Mouse (Mus musculus) hindbrain, postnatal 0 days (tissue): ENCODE data around the gene Snx22. TPM values are rescaled to one million over a fixed set of nuclear protein-coding genes. Genes with fewer than 3 reads are reported as not detected.
A peak's percentile ranks its signal among the peaks of the same experiment; 100 is the strongest.

Source experiments
- ATAC-seq: fragments of 200-750 bp; cut with Nextera tagmentation; 2 replicates; pipeline ENCODE4 v1.8.0; 2017; ENCODE audit warnings: mild to moderate bottlenecking, moderate TSS enrichment, moderate library complexity
- DNase-seq: peaks from one replicate; pipeline ENCODE4 v3.0.0-alpha.2; 2015; ENCODE audit warnings: low spot score
- H3K27ac ChIP-seq: fragments of 300-500 bp; sonication (generic); 2 replicates; pipeline ENCODE4 v1.5.1; 2014; ENCODE audit warnings: mild to moderate bottlenecking
- H3K27me3 ChIP-seq: fragments of 300-500 bp; sonication (generic); 2 replicates; pipeline ENCODE4 v1.6.1; 2014; ENCODE audit warnings: low read length, mixed read lengths; ENCODE audit not compliant: insufficient read depth
- H3K36me3 ChIP-seq: fragments of 300-500 bp; sonication (generic); 2 replicates; pipeline ENCODE4 v1.6.1; 2014; ENCODE audit warnings: low read length, mixed read lengths; ENCODE audit not compliant: insufficient read depth
- H3K4me1 ChIP-seq: fragments of 300-500 bp; sonication (generic); 2 replicates; pipeline ENCODE4 v1.6.1; 2014; ENCODE audit warnings: antibody characterized with exemption, low read length, mixed read lengths; ENCODE audit not compliant: insufficient read depth
- H3K4me2 ChIP-seq: fragments of 300-500 bp; sonication (generic); 2 replicates; pipeline ENCODE4 v1.6.1; 2014; ENCODE audit warnings: low read depth, mild to moderate bottlenecking, low read length, moderate library complexity, mixed read lengths
- H3K4me3 ChIP-seq: fragments of 300-500 bp; sonication (generic); 2 replicates; pipeline ENCODE4 v1.5.1; 2014; ENCODE audit warnings: low read length
- H3K9ac ChIP-seq: fragments of 300-500 bp; sonication (generic); replicated peaks from 2 replicates; pipeline ENCODE4 v1.6.1; 2014; ENCODE audit warnings: mild to moderate bottlenecking, low read length, moderate library complexity, mixed read lengths
- H3K9me3 ChIP-seq: fragments of 300-500 bp; sonication (generic); 2 replicates; pipeline ENCODE4 v1.6.1; 2016; ENCODE audit warnings: low read length, mixed read lengths
- CTCF ChIP-seq: IDR thresholded peaks from 2 replicates; pipeline ENCODE4 v1.5.1; 2016; ENCODE audit warnings: antibody characterized with exemption, control low read depth, low read depth
- WGBS: fragments of 180-500 bp; shearing (Covaris S2); extraction: QIAGEN DNeasy Blood & Tissue Kit; methylation state at CpG from one replicate; pipeline ENCODE4 v1.1.7; 2014; 5-methylcytosine and 5-hydroxymethylcytosine counted together
- polyA plus RNA-seq: library from polyadenylated mRNA; unstranded; fragments of >200 nt; fragmentation: Nextera tagmentation; extraction: Ambion mirVana; gene quantifications from 2 replicates; pipeline ENCODE4 v1.2.1, GENCODE M21; 2015
- total RNA-seq: library from RNA; depleted of rRNA; stranded (reverse); fragments of >200 nt; gene quantifications from 2 replicates; pipeline ENCODE4 v1.2.3, GENCODE M21; 2014

The Snx22 gene
- total and polyA plus RNA-seq, 2 experiments from 2014 or later, result 7.1 to 13.2 TPM

DNA sequence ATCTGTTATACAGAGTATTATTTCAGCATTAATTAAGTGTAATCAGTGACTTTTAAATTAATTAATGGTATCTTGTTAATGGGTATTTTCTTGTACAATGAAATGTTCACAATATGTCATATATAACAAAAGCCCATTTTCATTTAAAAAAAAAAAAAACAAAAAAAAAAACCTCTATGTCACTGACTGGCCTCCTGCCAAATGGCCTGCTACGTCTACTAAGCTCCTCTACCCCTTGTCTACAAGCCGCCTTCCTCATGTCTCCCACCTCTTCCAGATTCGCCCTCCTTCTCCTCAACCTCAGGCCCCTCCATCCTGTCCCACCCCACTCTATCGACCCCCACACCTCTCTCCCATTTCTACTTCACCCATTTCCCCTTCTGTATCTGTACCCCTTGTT lies 18.0 kb downstream of the Snx22 start:
- Histone ChIP-seq H3K27ac (no peak overlapping the region), H3K4me2 (no peak overlapping the region), H3K4me3 (no peak overlapping the region), H3K4me1 (no peaks in the 10 kb centered on the region), H3K9me3 (no peaks in the 10 kb centered on the region; the same call in 1 of the 2 replicates), H3K9ac (no peak overlapping the region), H3K27me3 (no peaks in the 10 kb centered on the region), H3K36me3 (no peaks in the 10 kb centered on the region)
- ATAC-seq, result no peak
- 66% methylated on average over 4 of the region's 4 CpGs for WGBS
- DNase-seq, result no peak
- no peak for TF ChIP-seq CTCF

DNA sequence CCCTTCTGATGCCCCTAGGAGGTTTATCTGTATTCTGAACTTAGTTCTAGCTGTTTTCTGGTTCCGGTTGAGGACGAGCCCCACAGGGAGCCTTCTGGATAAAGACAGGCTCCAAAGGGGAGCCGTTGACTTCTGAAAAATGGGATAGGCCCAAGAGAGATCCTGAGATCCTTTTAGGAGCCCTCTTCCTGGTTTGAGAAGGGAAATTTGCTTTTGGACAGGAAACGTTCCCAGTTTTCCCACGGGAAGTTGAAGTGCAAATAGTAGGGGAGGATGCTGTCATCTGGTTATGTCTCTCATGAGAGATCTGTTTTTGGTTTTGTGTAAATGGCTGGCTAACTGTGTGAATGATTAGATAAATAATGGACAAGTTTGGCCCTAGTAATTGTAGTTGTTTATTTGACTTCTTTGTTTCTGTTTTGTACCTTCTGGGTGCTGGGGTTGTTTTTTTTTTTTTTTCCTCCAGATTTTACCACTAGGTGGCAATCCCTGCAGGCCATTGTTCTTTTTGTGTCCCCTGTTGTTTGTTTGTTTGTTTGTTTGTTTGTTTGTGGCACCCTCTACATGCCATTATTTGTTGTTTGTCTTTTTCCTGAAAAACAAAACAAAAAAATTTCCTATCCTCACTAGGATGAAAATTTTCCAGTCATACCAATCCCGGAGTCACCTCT lies 19.5 kb downstream of the Snx22 start:
- no peaks in the 10 kb centered on the region for H3K27me3 ChIP-seq
- H3K9me3 ChIP-seq, result no peaks in the 10 kb centered on the region; the same call in 1 of the 2 replicates
- no peaks in the 10 kb centered on the region for H3K36me3 ChIP-seq
- no peak overlapping the region for H3K27ac ChIP-seq
- H3K9ac ChIP-seq, result no peak overlapping the region
- WGBS, result 63% methylated on average over 6 of the region's 6 CpGs
- peak; percentile 24 for TF ChIP-seq CTCF
- ATAC-seq (no peak), DNase-seq (no peak)
- H3K4me1 ChIP-seq, result no peaks in the 10 kb centered on the region
- H3K4me2 ChIP-seq, result no peak overlapping the region
- H3K4me3 ChIP-seq, result no peak overlapping the region

DNA sequence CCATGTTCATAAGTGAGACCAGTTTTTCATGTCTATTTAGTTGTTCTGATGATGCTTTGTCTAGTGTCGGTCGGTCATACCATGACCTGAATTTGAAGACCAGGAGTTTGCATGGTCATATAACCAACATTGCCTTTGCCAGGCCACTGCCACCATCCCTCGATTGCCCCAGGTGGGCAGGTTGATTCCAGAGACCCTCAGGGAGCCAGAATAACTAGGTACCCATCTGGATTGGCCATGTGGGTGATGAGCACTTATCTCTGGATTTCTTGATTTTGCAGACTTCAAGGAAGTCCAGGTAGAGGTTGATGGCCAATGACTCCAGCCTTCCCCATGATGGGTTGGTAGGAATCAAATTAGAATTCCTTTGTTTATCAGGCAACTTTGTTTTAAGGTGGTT lies 26.3 kb downstream of the Snx22 start:
- Histone ChIP-seq H3K9me3 (no peaks in the 10 kb centered on the region), H3K4me1 (no peaks in the 10 kb centered on the region), H3K36me3 (peaks cover 27% of the 10 kb centered on the region; the same call in 1 of the 2 replicates), H3K27ac (no peak overlapping the region), H3K4me3 (no peak overlapping the region), H3K4me2 (no peak overlapping the region), H3K27me3 (no peaks in the 10 kb centered on the region), H3K9ac (no peak overlapping the region)
- WGBS, result 99% methylated on average over 3 of the region's 3 CpGs
- ATAC-seq, result no peak
- no peak for DNase-seq
- TF ChIP-seq CTCF, result no peak

DNA sequence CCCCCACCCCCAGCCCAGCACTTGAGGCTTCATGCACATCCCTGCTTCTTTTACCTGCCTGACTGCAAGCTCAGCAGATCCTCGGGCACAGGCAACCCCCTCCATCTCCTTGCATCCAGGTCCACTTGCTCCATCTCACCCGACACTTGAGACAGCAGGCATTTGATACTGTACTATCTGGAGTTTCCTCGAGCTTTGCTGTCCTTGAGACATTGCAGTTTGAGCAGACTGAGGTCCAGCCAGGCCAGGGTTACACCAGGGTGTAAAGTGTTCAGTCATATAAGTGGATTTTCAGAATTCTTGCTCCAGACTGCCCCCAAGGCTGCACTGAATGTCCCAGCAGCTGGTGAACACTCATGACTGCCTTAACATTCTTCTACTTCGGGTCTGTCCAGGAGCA lies 27.2 kb downstream of the Snx22 start:
- no peak overlapping the region for H3K4me2 ChIP-seq
- no peaks in the 10 kb centered on the region for H3K4me1 ChIP-seq
- DNase-seq (no peak), ATAC-seq (no peak)
- H3K27me3 ChIP-seq, result no peaks in the 10 kb centered on the region
- no peak overlapping the region for H3K4me3 ChIP-seq
- no peak overlapping the region for H3K27ac ChIP-seq
- 91% methylated on average over 4 of the region's 4 CpGs for WGBS
- no peaks in the 10 kb centered on the region for H3K9me3 ChIP-seq
- H3K36me3 ChIP-seq, result peaks cover 27% of the 10 kb centered on the region; the same call in 1 of the 2 replicates
- no peak for TF ChIP-seq CTCF
- no peak overlapping the region for H3K9ac ChIP-seq

DNA sequence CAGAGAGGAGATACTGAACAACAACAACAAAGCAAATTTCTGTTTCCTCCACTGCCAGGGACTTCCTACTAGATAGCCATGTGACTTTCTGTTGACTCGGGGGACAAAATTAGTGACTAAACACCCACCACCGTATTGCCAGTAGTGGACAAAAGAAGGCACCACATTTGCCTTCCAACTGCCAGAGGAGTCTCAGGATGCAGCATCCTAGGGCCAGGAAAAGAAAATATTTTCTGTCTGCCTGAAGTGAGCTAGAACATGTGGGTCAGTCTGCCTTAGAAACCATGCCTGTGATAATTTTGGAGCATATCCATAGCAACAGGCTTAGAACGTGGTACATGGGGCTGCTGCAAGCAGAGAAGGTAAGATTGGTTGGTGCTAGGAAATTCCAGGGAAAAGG lies 28.7 kb downstream of the Snx22 start:
- no peak overlapping the region for H3K9ac ChIP-seq
- no peaks in the 10 kb centered on the region for H3K9me3 ChIP-seq
- ATAC-seq (no peak), DNase-seq (no peak)
- H3K4me2 ChIP-seq, result no peak overlapping the region
- 82% methylated on average over 3 of the region's 3 CpGs for whole genome bisulfite sequencing
- H3K27ac ChIP-seq, result no peak overlapping the region
- H3K4me1 ChIP-seq, result no peaks in the 10 kb centered on the region
- H3K36me3 ChIP-seq, result peaks cover 27% of the 10 kb centered on the region; the same call in 1 of the 2 replicates
- no peak overlapping the region for H3K4me3 ChIP-seq
- H3K27me3 ChIP-seq, result no peaks in the 10 kb centered on the region
- no peak for TF ChIP-seq CTCF

DNA sequence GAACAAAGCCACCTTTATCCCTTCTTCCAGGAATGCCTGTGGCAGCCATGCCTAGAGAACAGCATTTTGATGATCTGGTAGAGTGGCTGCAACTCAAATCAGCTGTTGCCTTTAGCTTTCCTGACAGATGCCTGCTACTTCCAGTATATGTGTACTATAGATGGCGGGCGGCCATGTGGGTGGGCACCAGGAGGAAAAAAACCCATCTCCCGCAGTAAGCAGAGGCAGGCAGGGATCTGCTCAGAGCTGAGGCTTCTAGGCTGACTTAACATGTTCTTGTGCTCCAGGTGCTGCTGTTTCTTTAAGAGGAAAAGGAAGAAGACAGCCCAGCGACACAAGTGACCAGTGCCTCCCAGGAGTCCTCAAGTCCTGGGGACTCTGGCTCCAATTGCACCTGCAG lies 30.2 kb downstream of the Snx22 start:
- Histone ChIP-seq H3K27me3 (no peaks in the 10 kb centered on the region), H3K4me3 (no peak overlapping the region), H3K4me2 (no peak overlapping the region), H3K4me1 (no peaks in the 10 kb centered on the region), H3K9ac (no peak overlapping the region), H3K27ac (no peak overlapping the region), H3K36me3 (peaks cover 27% of the 10 kb centered on the region; the same call in 1 of the 2 replicates), H3K9me3 (no peaks in the 10 kb centered on the region)
- ATAC-seq, result no peak
- no peak for TF ChIP-seq CTCF
- DNase-seq, result no peak
- WGBS, result 78% methylated on average over 4 of the region's 4 CpGs

DNA sequence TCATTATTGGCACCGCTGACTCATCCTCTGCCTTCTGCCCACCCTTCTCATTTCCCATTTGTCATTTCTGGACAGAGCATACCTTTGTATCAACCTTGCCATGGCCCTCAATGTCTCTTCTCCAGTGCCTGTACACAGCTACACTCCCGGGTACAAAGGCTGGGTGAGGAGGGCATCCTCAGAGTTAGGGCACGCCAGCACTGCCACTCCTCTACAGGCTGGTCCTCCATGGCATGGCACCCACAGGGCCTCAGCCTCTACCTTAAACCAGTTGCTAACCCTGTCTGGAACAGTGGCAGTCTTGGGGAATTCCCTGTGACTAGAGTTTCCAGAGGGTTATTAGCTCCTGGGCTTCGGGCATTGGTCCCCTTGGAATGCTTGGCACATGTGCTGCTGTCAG lies 30.9 kb downstream of the Snx22 start:
- Histone ChIP-seq H3K4me1 (no peaks in the 10 kb centered on the region), H3K9me3 (no peaks in the 10 kb centered on the region), H3K9ac (no peak overlapping the region), H3K4me2 (no peak overlapping the region), H3K27me3 (no peaks in the 10 kb centered on the region), H3K27ac (no peak overlapping the region), H3K36me3 (peaks cover 27% of the 10 kb centered on the region; the same call in 1 of the 2 replicates), H3K4me3 (no peak overlapping the region)
- ATAC-seq (no peak), DNase-seq (no peak)
- 94% methylated on average over 4 of the region's 4 CpGs for WGBS
- no peak for TF ChIP-seq CTCF
